Mouse (Mus musculus) stomach, embryonic 14.5 days (tissue): ENCODE measurements at regions not wholly inside any gene's neighbourhood (a gene's known extent, or its start where the extent isn't known, plus 50 kb on each side); places are given as distances from the start of the nearest gene placed in this dataset.

Experiments used
- ATAC-seq: fragments of 200-750 bp; cut with Nextera tagmentation; 2 replicates; pipeline ENCODE4 v1.8.0; 2017; ENCODE audit warnings: low read depth, moderate TSS enrichment; ENCODE audit not compliant: insufficient number of reproducible peaks, insufficient read depth, low FRiP score
- H3K27ac ChIP-seq: fragments of 300-500 bp; sonication (generic); 2 replicates; pipeline ENCODE4 v1.5.1; 2014; ENCODE audit warnings: mild to moderate bottlenecking, low read length, moderate library complexity, mixed read lengths
- H3K27me3 ChIP-seq: fragments of 300-500 bp; sonication (generic); 2 replicates; pipeline ENCODE4 v1.6.1; 2014; ENCODE audit warnings: low read length, control low read depth, mixed read lengths; ENCODE audit not compliant: control insufficient read depth, insufficient read depth
- H3K36me3 ChIP-seq: fragments of 300-500 bp; sonication (generic); 2 replicates; pipeline ENCODE4 v1.6.1; 2014; ENCODE audit warnings: mild to moderate bottlenecking, control low read depth, low read length, moderate library complexity, mixed read lengths; ENCODE audit not compliant: control insufficient read depth, insufficient read depth
- H3K4me1 ChIP-seq: fragments of 300-500 bp; sonication (generic); 2 replicates; pipeline ENCODE4 v1.6.1; 2014; ENCODE audit warnings: low read length, control low read depth, mixed read lengths; ENCODE audit not compliant: control insufficient read depth, insufficient read depth
- H3K4me2 ChIP-seq: fragments of 300-500 bp; sonication (generic); replicated peaks from 2 replicates; pipeline ENCODE4 v1.6.1; 2014; ENCODE audit warnings: low read depth, low read length, control low read depth
- H3K4me3 ChIP-seq: fragments of 300-500 bp; sonication (generic); 2 replicates; pipeline ENCODE4 v1.5.1; 2014; ENCODE audit warnings: low read depth, low read length, control low read depth
- H3K9ac ChIP-seq: fragments of 300-500 bp; sonication (generic); replicated peaks from 2 replicates; pipeline ENCODE4 v1.6.1; 2014; ENCODE audit warnings: low read depth, mild to moderate bottlenecking, control low read depth, low read length, moderate library complexity, mixed read lengths
- H3K9me3 ChIP-seq: fragments of 300-500 bp; sonication (generic); 2 replicates; pipeline ENCODE4 v1.6.1; 2016; ENCODE audit warnings: low read depth, low read length, control low read depth; ENCODE audit not compliant: control insufficient read depth
- WGBS: fragments of 180-500 bp; shearing (Covaris S2); extraction: QIAGEN DNeasy Blood & Tissue Kit; methylation state at CpG from one replicate; pipeline ENCODE4 v1.1.7; 2014; 5-methylcytosine and 5-hydroxymethylcytosine counted together

DNA sequence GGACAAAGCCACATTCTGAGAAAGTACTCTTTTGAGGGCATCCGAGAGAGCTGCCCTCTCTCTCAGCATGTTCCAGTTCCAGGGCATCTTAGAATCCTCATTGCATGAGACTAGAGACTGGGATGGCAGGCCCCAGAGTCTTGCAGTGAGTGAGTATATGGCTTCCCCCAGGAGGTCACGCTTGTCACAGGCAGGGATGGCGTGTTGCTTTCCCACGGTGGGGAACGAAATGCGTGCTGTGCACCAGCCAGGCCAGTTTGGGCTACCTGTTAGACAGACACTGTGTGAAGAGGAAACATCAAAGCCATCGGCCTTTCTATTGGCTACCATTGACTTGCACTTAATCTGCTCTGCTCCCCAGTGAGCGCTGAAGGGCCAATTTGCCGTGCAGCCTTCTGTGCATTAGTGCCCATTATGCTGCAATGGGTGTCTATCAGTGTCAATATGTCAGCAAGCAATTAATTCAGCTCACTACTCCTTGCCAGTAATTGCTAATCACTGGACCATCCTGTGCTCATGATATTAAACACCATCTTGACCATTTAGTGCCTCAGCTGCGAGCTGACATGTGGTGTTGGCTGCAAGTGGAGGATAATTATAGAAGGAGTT, 191.3 kb upstream of the A230072I06Rik start:
- ATAC-seq, result no peak

DNA sequence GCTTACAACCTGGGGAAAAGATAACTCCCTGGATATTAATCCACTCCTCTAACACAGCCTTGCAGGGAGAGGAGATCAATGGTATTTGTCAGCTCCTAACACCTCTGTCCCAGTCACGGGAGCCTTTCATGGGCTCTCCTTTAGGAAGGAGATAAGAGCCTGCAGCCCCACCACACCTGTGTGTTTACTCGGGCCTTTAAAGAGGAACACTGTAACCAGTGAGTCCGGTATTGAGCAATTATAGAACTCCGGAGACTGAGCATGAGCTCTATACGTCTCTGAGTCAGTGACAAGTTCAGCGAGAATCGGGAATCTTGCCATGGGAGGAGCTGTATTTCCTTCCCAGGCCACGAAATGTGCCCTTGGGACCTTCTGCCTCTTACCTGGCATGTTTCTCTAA, 178.5 kb upstream of the A230072I06Rik start:
- no peaks in the 10 kb centered on the region for H3K9me3 ChIP-seq
- no peak overlapping the region for H3K4me3 ChIP-seq
- no peaks in the 10 kb centered on the region for H3K36me3 ChIP-seq
- no peaks in the 10 kb centered on the region for H3K4me1 ChIP-seq
- no peaks in the 10 kb centered on the region for H3K27me3 ChIP-seq
- no peak overlapping the region for H3K9ac ChIP-seq
- no peak for ATAC-seq
- H3K27ac ChIP-seq, result no peak overlapping the region
- no peak overlapping the region for H3K4me2 ChIP-seq
- WGBS, result 47% methylated on average over 8 of the region's 8 CpGs

More for the DNA sequence above, 191.3 kb upstream of the A230072I06Rik start:
- H3K27me3 ChIP-seq, result no peaks in the 10 kb centered on the region
- no peak overlapping the region for H3K9ac ChIP-seq
- no peaks in the 10 kb centered on the region for H3K36me3 ChIP-seq
- H3K4me2 ChIP-seq, result no peak overlapping the region
- H3K9me3 ChIP-seq, result no peaks in the 10 kb centered on the region
- no peak overlapping the region for H3K27ac ChIP-seq
- H3K4me3 ChIP-seq, result no peak overlapping the region
- no peaks in the 10 kb centered on the region for H3K4me1 ChIP-seq
- 85% methylated on average over 10 of the region's 10 CpGs for WGBS

DNA sequence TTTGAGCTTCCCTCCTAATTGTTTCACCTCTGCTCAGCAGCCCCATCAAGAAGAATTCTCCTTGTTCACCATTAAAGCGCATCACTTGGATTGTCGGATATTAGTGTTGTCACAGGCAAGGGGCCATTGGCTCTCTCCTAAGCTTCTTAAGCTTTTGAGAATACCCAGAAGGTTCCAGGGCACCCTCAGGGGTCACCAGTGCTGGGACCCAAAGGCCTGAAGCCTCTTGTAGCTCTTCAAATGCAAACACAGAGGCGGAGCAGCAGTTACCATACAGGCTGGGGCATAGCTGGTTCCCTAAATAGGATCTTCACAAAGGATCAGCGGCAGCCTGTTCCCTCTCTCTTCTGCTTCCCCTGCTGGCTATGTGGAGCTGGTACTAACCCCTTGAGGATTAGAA, 175.3 kb upstream of the A230072I06Rik start:
- WGBS, result 69% methylated on average over 4 of the region's 4 CpGs
- no peak overlapping the region for H3K4me2 ChIP-seq
- H3K27ac ChIP-seq, result no peak overlapping the region
- no peaks in the 10 kb centered on the region for H3K9me3 ChIP-seq
- no peak overlapping the region for H3K9ac ChIP-seq
- no peaks in the 10 kb centered on the region for H3K36me3 ChIP-seq
- H3K4me1 ChIP-seq, result no peaks in the 10 kb centered on the region
- no peak for ATAC-seq
- no peak overlapping the region for H3K4me3 ChIP-seq
- H3K27me3 ChIP-seq, result no peaks in the 10 kb centered on the region

DNA sequence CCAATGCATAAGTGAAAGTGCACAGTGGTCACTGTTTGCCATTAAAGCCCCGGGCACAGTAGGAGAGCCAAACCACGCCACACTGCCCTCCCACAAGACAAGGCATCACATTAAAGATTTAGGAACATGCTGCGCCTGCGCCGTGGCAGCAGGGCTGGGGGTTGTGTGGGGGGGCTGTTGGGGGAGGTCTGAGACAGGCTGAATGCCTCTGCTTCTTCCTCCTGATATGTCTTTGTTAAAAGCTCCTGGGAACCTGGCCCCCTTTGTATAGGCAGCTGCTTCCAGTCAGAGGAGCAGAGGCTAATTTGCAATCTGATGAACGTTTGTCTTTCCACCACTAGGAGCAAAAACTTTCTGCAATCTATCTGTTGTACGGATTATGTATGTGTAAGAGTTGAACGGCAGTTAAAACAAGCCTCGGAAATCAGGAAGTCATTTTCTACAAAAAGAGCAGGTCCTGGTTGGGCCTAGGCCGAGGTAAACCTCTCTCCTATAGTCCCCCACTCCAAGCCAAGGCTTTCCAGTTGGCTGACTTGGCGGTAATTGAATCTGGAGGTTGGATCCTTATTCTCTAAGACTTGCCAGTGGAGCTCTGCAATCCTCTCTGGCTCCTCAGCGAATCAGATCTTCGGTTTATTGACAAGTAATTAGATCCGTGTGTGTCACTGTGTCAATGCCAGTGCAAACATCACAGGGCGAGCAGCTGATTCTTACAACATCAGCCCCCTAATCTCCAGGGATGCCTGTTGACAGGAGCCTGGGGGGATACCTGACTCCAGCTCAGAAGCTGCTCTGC, 173.3 kb upstream of the A230072I06Rik start:
- Histone ChIP-seq H3K27me3 (no peaks in the 10 kb centered on the region), H3K27ac (no peak overlapping the region), H3K4me3 (no peak overlapping the region), H3K4me1 (no peaks in the 10 kb centered on the region), H3K4me2 (no peak overlapping the region), H3K9ac (no peak overlapping the region), H3K9me3 (no peaks in the 10 kb centered on the region), H3K36me3 (no peaks in the 10 kb centered on the region)
- WGBS, result 45% methylated on average over 15 of the region's 15 CpGs
- no peak for ATAC-seq

DNA sequence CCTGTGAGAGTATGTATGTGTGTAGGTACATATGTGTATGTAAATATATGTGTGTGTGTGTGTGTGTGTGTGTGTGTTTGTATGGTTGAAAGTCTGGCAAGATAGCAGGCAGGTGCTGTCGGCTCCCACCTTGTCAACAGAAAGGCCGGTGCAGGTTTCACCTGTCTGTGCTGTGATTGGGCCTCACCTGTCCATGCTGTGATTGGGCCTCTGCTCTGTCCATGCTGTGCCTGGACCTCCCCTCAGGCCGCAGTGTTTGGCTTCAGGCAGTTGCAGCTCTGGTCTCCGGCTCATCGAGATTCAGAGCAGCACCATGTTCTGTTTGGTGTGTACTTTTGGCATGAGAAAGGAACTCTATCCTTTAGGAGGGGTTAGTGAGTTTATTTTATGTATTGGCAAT, 170.0 kb upstream of the A230072I06Rik start:
- WGBS, result 45% methylated on average over 5 of the region's 5 CpGs
- no peaks in the 10 kb centered on the region for H3K27me3 ChIP-seq
- no peaks in the 10 kb centered on the region for H3K36me3 ChIP-seq
- no peaks in the 10 kb centered on the region for H3K9me3 ChIP-seq
- H3K4me3 ChIP-seq, result no peak overlapping the region
- H3K27ac ChIP-seq, result no peak overlapping the region
- H3K9ac ChIP-seq, result no peak overlapping the region
- ATAC-seq, result peak; percentile 62; the same call in 1 of the 2 replicates
- peaks cover 4% of the 10 kb centered on the region; the same call in 1 of the 2 replicates for H3K4me1 ChIP-seq
- no peak overlapping the region for H3K4me2 ChIP-seq

DNA sequence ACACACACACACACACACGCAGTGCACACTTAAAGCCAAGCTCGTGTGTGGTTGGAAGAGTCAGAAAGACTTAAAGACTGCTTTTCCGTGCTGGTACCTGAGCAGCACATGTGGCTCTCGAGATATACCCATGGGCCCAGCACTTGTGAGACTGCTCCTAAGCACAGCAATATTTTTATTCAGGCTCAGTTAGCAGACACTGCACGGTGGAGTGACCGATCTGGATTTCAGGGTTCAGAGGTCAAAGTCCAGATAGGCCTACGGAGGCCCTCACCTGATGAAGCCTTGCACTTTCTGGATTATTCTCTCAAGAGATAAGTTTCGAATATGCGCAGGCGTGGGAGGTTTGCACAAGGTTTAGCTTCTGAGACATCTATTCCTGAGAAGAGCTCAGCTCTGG, 167.0 kb upstream of the A230072I06Rik start:
- Histone ChIP-seq H3K9ac (no peak overlapping the region), H3K27me3 (no peaks in the 10 kb centered on the region), H3K9me3 (no peaks in the 10 kb centered on the region), H3K27ac (no peak overlapping the region), H3K4me1 (peaks cover 4% of the 10 kb centered on the region; the same call in 1 of the 2 replicates), H3K4me3 (no peak overlapping the region), H3K36me3 (no peaks in the 10 kb centered on the region), H3K4me2 (no peak overlapping the region)
- ATAC-seq, result no peak
- WGBS, result 70% methylated on average over 10 of the region's 10 CpGs

DNA sequence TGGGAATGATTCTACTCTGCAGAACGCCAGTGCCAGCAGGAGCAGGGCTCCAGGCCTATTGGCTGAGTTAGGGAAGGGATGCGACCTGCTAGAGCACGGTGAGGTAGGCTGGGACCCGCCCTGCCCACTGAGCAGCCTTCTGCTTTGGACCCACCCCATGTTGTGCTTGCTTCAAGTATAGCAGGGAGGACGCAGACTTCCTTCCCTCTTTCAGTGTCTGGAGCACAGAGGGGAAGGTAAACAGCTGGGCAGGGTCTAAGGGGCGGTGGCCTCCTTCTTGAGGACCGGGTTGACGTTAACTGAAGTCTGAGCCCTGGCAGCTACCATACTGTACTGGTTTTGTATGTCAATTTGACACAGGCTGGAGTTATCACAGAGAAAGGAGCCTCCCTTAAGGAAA, 165.6 kb upstream of the A230072I06Rik start:
- ATAC-seq, result no peak; the same call in 1 of the 2 replicates
- H3K27ac ChIP-seq, result no peak overlapping the region
- 33% methylated on average over 8 of the region's 8 CpGs for WGBS
- no peak overlapping the region for H3K4me2 ChIP-seq
- H3K4me1 ChIP-seq, result peaks cover 4% of the 10 kb centered on the region; the same call in 1 of the 2 replicates
- H3K9ac ChIP-seq, result no peak overlapping the region
- no peak overlapping the region for H3K4me3 ChIP-seq
- no peaks in the 10 kb centered on the region for H3K9me3 ChIP-seq
- no peaks in the 10 kb centered on the region for H3K36me3 ChIP-seq
- no peaks in the 10 kb centered on the region for H3K27me3 ChIP-seq

DNA sequence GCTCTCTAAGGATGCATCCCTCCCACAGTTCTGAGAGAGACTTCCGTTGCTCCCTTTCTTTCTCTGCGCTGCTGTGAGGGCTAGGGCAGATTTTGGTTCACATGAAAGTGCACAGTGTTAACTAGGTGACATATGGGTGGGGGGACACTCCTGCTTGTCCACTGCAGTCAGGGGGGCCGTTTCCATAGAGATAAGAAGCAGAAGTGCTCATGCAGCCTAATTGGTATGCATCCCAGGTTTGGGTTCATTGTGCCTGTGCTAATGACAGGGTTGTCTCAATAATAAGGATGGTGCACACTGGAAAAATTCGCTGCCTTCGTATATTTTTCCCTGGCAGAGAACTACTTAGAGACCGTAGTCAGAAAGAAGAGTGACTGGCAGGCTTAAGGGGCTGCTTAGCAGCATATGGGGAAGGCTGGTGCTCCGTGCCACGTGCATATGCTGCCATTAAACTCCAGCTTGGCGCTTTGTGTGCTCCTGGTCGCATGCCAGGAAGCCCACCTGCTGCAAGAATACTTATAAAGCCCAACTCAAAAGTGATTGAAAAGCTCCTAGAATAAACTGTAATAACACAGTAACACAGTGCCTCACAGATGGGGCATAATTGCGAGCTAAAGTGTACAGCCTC, 152.1 kb upstream of the A230072I06Rik start:
- H3K4me2 ChIP-seq, result no peak overlapping the region
- H3K27ac ChIP-seq, result no peak overlapping the region
- no peak for ATAC-seq
- peaks cover 3% of the 10 kb centered on the region; the same call in 1 of the 2 replicates for H3K4me1 ChIP-seq
- H3K36me3 ChIP-seq, result no peaks in the 10 kb centered on the region
- H3K9ac ChIP-seq, result no peak overlapping the region
- H3K4me3 ChIP-seq, result no peak overlapping the region
- 54% methylated on average over 11 of the region's 11 CpGs for WGBS
- no peaks in the 10 kb centered on the region for H3K27me3 ChIP-seq
- H3K9me3 ChIP-seq, result no peaks in the 10 kb centered on the region
